Mouse (Mus musculus): Measurements from ENCODE around the gene Ide. TPM values are rescaled to one million over a fixed set of nuclear protein-coding genes. Genes with fewer than 3 reads are reported as not detected.

Ide gene
- 10 to 100 TPM; 59.3 to 89.4 TPM for total RNA-seq (2021)

DNA sequence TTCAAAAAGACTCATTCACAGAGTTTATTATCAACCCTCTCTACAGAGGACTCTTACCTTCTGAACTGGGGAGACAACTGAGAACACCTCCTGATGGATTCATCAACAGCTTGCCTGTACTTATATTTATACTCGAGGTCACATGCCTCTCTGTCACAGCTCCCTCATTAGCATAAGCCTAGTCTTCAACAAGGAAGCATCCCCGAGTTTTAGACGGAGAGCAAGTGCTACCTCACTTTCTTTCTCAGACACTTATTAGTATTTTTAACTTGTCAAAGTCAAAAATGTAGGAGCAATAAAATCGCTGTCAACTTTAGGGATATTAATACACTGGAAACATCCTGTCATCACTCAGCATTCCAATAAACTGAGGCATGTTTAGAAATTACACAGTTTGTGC lies at the start of gene Ide:
Gene Ide (minus strand): TSS at position 101 of the 400 bp plus-strand sequence.
- intact Hi-C loops (cut with DNase I): no loop called here
- no peak for DNase-seq (ENCODE audit: extremely low spot score in 1 of 2, low spot score in 2 of 2)

DNA sequence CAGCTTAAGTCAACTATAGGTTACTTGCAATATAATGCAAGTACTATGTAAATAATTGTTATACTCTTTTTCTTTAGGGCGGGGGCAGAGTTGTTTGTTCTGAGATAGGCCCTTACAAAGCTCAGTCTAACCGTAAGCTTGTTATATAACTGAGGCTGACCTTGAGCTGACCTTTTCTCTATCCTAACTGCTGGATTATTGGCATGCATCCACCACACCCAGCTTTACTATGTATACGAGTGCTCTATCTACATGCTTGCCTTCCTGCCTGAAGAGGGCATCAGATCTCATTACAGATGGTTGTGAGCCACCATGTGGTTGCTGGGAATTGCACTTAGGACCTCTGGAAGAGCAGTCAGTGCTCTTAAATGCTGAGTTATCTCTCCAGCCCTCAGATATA lies 48.5 kb upstream of the Ide start:
- intact Hi-C loops (cut with DNase I): no loop called here
- no peak for DNase-seq (ENCODE audit: extremely low spot score in 1 of 2, low spot score in 2 of 2)

DNA sequence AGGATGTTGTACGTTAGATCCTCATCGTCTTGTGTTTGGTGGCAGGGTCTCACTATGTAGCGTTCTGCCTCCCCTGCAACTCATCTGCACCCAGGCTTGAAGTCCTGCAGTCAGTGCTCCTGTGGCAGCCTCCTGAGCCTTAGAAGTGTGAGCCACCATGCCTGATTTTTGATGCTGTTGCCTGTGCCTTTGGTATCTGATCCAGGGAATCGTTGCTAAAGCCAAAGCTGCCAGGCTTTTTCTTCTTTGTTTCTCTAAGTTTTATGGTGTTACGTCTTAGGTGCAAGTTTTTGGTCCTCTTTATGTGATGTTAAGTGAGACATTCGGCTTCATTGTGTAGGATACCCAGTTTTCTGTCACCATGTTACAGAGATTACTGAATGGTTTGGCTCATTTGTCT lies 41.2 kb upstream of the Ide start:
- no peak for DNase-seq (ENCODE audit: extremely low spot score in 1 of 2, low spot score in 2 of 2)
- intact Hi-C loops (cut with DNase I): loop anchor here (1.0 kb wide), 1 partner anchor 467 kb away; no protein-coding TSS in a partner anchor

DNA sequence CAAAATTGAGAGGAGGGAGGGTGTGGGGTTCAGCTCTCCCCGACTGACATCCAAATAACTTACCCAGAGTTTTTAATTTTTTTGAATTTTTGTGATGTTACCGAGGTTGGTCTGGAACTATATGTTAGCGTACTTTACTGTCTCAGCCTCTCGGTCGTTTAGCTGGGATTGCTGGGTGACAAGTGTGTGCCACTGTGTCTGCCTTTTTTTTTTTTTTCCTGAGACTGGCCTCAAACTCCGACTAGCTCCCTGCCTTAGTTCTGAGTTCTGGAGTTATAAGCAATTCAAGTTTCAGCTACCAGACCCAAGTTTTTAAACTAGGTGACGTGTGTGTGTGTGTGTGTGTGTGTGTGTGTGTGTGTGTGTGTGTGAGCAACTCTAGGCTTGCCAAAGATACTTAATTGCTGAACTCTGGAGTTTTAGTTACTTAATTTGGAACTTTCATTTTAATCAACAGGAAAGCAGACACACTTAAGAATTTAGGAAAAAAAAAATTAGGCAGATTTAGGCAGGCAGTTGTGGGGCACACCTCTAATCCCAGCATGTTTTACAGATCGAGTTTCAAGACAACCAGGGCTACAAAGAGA lies 39.8 kb upstream of the Ide start:
- intact Hi-C loops (cut with DNase I): loop anchor here (2.0 kb wide), 1 partner anchor 459 kb away; the partner anchor contains the start of gene Fgfbp3
- no peak for DNase-seq (ENCODE audit: extremely low spot score in 1 of 2, low spot score in 2 of 2)

DNA sequence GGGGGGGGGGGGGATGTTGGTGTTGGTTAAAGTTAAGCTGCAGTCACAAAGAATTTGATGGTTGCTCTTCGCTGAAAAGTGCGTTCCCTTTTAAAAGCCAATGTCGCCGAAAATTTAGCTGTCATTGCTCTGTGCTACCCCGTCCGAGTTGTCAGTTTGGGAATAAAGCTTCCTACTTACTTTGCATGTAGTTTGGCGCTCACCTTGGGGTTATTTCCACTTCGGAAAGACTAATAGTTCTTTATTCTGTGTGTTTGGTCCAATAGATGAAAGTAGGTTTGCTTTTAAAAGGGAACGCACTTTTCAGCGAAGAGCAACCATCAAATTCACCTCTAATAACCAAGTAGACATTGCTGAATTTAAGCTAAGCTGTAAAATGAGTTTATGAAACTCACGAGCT lies 39.2 kb upstream of the Ide start:
- no peak for DNase-seq (ENCODE audit: extremely low spot score in 1 of 2, low spot score in 2 of 2)
- intact Hi-C loops (cut with DNase I): loop anchor here (2.0 kb wide), 1 partner anchor 458 kb away; the partner anchor contains the start of gene Fgfbp3

DNA sequence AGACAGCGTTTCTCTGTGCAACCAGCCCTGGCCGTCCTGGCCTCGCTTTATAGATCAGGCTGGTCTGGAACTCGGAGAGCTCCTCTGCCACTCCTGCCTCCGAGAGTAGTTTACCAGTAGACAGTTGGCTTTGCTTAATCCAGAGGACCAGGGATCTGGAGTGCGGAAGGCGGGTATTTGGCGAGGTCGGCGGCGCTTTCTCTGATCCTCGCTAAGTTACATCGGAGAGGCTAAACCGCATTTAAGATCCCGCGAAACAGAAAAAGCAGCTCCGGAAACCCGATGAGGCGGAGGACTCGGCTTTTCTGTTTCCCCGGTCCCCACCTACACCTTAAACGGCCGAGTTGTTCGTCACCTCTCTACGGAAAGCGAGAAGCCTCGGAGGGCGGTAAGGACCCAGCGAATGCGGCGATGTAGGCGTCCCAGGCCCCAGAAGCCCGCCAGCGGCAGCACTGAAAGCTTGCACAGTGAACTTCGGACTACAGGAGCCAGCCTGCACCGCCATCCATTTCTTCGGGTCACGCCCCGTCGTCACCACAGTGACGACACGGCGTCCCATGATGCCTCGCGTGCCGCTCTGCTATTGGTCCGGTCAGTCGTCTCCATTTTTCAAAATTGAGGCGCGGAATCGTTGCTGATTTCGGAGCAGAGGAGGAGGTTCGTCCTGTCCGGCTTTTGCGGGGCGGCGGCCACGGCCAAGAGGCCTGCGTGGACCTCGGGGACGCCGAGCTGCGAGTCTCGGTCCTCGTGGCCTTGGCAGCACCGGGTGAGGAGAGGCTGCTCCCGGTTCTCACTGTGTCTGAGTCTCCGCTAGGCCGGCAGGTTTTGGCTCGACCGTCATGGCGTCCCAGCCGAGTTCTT lies 38.3 kb upstream of the Ide start, which contains the start of gene Kif11:
Gene Kif11 (plus strand): TSS at position 649 of the 861 bp plus-strand sequence.
- intact Hi-C loops (cut with DNase I): loop anchor here (2.0 kb wide), 1 partner anchor 457 kb away; the partner anchor contains the start of gene Fgfbp3
- peak; percentile 97 to 98 for DNase-seq (ENCODE audit: extremely low spot score in 1 of 2, low spot score in 2 of 2)

DNA sequence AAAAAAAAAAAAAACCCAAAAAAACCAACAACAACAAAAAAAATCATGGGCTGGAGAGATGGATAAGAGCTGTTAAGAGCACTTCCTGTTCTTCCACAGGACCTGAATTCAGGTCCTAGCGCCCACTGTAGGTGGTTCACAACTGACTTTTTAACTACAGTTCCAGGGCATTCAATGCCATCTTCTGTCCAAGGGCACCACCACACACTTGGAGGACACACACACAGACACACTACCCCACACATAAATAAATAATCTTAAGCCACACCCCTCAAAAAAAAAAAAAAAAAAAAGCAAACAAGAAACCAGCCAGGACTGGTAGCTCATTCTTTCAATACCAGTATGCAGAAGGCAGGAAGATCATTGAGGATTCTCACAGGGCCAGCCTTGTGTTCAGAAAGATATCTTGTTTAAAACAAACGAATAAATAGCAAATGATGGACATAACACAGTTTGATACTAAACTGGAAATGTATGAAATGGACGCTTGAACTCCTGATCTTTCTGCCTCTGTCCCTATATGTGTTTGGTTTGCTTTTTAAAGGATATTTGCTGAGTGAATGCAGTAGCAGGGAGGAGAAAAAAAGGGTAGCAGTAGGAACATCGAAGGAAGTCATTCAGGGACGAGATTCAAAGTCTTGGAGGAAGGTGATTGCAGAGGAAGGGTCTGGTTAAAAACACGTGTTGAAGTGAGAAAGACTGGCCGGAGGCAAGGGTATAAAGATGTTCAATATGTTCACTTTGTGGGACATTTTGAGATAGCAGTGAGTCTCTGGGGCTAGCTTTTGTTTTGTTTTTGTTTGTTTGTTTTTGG lies 37.5 kb upstream of the Ide start:
- intact Hi-C loops (cut with DNase I): no loop called here
- DNase-seq (ENCODE audit: extremely low spot score in 1 of 2, low spot score in 2 of 2): no peak

DNA sequence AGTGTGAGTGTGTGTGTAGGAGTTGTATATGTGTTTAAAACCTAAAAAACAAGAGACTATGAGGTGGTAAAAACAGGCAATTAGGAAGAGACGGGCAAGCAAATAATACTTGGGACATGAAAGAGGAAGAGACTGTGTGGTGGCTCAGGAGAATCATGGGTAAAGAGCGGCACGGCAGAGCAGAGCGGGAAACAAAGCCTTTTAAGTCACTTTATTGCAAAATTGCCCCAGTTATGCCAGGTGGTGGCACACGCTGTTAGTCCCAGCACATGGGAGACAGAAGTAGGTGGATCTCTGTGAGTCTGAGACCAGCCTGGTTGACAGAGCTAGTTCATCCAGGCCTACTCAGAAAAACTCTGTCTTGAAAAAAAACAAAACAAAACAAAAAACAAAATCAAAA lies 32.7 kb upstream of the Ide start:
- no peak for DNase-seq (ENCODE audit: extremely low spot score in 1 of 2, low spot score in 2 of 2)
- intact Hi-C loops (cut with DNase I): no loop called here

DNA sequence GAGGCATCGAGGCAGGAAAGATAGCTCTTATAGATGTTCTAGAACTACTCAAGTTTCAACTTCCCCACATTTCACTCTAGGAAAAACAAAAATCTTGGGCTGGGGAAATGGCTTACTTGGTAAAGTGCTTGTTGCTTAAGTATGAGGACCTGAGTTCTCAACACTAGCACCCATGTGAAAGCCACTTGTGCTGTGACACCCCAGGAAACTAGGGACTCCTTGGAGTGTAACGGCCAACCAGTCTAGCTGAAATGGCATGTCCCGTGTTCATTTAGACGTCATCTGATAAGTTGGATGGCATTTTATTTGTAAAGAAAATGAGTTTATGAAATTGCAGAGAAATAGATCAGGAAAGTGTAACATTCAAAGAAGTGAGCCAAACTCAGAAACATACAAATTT lies 32.3 kb upstream of the Ide start:
- no peak for DNase-seq (ENCODE audit: extremely low spot score in 1 of 2, low spot score in 2 of 2)
- intact Hi-C loops (cut with DNase I): no loop called here

DNA sequence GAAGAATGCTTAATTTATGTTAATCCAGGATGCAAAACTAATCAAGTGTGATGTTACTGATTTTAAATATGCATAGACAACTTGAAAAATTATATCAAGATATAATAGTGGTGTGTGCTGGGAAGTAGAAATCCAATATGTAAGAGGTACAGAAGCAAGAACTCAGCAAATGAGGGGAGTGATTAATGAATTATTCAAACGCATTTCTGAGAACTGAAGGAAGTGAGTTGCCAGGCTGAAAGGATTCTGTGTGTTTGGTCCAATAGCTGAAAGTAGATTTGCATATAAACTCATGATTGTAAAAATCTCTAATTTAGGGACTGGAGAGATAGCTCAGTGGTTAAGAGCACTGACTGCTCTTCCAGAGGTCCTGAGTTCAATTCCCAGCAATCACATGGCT lies 31.3 kb upstream of the Ide start:
- intact Hi-C loops (cut with DNase I): no loop called here

DNA sequence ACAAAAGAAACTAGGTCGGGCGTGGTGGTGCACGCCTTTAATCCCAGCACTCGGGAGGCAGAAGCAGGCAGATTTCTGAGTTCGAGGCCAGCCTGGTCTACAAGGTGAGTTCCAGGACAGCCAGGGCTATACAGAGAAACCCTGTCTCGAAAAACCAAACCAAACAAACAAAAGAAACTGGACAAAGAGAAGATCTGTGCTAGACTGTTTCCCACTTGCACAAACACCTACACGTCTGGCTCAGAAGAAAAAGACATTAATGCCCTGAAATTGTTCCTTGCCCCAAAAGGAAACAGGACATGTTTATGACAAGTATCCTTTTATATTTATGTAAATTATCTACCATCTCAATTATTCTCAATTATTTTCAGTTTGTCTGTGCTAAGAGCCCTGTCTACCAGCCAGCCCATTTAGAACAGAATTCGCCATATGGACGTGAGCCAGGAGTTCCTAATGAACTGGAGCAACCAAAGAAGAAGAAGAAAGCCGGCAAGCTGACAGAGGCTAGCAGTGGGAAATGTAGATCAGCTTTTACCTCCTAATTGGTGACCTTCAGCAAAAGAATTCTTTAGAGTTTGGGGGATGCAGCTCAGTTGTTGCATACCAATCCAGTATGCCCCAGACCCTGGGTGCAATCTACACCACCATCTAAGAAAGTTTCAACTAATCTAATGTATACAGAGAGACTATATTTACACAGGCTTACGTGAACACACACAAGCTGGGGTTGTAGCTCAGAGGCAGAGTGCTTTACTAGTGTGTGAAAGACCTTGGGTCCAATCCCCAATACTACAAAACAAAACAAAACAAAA lies 25.7 kb upstream of the Ide start:
- peak; percentile 38 to 39 for DNase-seq (ENCODE audit: extremely low spot score in 1 of 2, low spot score in 2 of 2)
- intact Hi-C loops (cut with DNase I): no loop called here

More for the DNA sequence above, 31.3 kb upstream of the Ide start:
- no peak for DNase-seq (ENCODE audit: extremely low spot score in 1 of 2, low spot score in 2 of 2)

DNA sequence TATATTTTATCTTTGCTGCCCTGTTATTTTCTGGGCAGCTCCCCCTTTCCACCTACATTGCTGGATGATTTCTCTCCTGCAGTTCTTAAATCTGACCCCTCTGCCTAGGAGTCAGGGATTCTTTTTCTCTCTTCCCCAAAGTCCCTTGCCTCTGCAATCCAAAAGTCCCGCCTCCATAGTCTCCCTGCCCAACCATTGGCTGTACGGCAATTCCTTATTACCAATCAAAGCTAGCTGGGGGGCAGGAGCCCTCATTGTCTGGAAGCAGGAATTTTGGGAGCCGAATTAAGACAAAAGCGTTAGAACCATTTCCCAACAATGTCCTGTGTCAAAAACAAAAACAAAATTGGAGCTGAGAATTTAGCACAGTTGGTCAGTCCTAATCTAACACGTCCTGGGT lies 24.9 kb upstream of the Ide start:
- intact Hi-C loops (cut with DNase I): no loop called here
- no peak for DNase-seq (ENCODE audit: extremely low spot score in 1 of 2, low spot score in 2 of 2)

DNA sequence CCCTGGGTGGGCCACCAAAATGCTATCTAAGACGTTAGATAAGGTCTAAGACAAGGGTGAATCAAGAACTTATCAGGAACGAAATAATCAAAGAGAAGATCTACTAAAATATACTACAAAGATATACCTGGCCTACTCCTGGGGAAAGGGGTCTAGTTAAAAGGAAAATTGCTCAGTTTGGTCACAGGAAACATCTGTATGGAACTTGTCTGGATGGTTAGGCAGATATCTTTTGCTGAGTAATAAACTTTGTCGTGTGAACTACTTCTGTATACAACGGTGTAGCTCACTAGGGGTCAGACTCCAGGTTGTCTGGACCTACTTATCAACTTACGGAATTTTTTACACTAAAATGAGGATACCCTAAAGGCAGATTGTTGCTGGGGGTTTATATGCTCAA lies 22.4 kb upstream of the Ide start:
- intact Hi-C loops (cut with DNase I): no loop called here
- DNase-seq (ENCODE audit: extremely low spot score in 1 of 2, low spot score in 2 of 2): no peak

DNA sequence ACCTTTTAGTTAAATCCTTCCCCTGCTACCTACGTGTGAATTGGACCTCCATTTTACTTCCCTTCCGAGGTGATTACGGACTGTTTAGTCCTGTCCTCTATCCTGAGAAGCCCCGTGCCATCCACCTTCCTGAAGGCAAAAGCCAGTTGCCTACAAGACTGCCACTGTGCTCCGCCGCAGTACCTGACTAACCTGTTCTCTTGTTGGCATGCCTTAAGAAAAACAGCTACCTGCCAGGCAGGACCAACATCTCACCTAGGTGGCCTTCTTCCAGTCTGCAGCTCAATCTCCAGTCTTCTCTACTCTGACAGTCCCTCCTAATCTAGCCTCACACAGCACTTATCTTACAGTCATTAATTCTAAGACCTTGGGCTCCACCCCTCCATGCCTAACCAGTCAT lies 15.7 kb upstream of the Ide start:
- intact Hi-C loops (cut with DNase I): no loop called here
- no peak for DNase-seq (ENCODE audit: extremely low spot score in 1 of 2, low spot score in 2 of 2)

DNA sequence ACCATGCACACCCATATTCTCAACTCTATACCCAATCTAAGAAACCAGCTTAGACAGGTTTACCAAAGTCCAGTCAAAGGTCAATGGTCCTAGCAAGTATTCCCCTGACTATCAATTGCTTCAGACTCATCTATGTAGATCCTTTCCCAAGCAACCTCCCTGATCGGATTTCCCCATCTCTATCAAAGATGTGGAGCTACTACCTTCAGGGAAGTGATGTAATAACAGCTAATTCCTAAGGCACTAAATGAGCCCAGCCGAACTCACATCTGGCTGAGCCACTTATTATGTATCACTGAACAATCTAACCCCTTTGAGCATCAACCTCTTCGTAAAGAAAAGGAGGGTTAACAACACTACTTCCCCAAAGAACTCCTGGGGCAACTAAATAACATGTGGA lies 15.1 kb upstream of the Ide start:
- DNase-seq (ENCODE audit: extremely low spot score in 1 of 2, low spot score in 2 of 2): no peak
- intact Hi-C loops (cut with DNase I): no loop called here

DNA sequence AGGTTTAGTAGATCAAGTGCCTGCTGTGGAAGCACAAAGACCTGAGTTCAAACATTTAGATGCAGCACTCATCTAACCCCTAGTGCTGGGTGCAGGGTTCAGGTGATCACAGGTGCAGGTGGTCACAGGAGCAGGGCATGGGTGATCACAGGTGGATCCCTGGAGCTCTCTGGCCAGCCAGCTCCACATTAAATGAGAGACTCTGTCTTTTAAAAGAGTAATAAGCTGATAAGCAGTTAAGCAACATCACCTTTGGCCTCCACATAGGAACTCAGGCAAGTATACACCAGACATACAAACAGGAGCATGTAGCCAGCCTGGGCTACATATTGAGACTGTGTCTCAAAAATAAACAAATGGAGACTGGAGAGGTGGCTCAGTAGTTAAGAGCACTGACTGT lies 11.3 kb upstream of the Ide start:
- no peak for DNase-seq (ENCODE audit: extremely low spot score in 1 of 2, low spot score in 2 of 2)
- intact Hi-C loops (cut with DNase I): no loop called here

DNA sequence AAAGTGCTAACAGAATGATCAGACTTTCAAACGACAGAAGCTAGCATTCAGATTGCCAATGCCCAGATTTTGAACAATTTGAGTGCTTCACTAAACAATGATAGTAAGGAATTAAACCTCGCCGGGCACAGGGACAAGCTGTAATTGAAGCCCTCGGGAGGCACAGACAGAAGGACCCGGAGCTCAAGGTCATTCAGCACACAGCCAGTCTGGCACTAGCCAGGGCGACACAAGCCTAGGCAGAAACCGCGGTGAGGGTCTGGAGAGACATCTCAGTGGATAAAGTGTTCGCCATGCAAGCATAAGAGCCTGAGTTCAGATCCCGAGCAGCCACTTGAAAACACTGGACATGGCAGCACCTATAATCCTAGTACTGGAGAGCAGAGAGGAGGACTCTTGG lies 10.7 kb upstream of the Ide start:
- intact Hi-C loops (cut with DNase I): no loop called here
- DNase-seq (ENCODE audit: extremely low spot score in 1 of 2, low spot score in 2 of 2): no peak

DNA sequence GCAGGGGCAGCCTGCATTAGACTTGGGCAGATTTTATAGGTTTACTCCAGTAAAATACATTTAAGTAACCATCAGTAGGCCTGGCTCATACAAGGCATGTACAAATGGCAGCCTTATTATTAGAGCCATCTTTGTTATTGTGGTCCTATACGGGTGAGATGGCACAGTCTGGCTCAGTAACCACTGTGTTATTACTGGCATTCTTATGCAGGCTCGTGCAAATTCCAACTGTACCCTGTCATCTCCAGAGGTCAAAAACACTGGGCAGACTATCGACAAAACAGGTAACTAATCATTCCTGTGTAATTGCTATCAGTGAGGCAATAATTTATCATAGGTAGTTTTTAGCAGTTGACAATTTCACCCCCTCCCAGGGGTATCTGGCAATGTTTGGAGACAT lies 8.6 kb upstream of the Ide start:
- no peak for DNase-seq (ENCODE audit: extremely low spot score in 1 of 2, low spot score in 2 of 2)
- intact Hi-C loops (cut with DNase I): no loop called here

DNA sequence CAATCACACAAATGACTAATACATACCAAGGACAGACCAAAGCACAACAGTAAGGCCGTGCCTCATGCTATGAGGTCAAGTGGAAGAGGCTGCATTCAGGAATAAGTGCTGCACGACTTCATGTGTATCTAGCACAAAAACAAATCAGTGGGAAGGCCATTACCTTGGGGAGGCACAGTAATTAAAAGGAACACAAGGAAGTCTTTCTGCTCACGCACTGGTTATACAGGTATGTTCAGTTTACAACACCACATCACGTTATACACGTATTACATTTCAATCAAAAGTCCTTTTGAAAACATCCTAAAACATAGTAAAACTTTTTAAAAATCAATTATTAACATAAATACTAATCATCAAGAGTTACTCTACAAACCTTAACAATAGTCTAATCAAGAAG lies 6.2 kb upstream of the Ide start:
- DNase-seq (ENCODE audit: extremely low spot score in 1 of 2, low spot score in 2 of 2): no peak
- intact Hi-C loops (cut with DNase I): no loop called here

All from left cerebral cortex, postnatal 10 days (tissue).